Mouse (Mus musculus): Measurements from ENCODE around the gene Ide.
A peak's percentile ranks its signal among the peaks of the same experiment; 100 is the strongest.

DNA sequence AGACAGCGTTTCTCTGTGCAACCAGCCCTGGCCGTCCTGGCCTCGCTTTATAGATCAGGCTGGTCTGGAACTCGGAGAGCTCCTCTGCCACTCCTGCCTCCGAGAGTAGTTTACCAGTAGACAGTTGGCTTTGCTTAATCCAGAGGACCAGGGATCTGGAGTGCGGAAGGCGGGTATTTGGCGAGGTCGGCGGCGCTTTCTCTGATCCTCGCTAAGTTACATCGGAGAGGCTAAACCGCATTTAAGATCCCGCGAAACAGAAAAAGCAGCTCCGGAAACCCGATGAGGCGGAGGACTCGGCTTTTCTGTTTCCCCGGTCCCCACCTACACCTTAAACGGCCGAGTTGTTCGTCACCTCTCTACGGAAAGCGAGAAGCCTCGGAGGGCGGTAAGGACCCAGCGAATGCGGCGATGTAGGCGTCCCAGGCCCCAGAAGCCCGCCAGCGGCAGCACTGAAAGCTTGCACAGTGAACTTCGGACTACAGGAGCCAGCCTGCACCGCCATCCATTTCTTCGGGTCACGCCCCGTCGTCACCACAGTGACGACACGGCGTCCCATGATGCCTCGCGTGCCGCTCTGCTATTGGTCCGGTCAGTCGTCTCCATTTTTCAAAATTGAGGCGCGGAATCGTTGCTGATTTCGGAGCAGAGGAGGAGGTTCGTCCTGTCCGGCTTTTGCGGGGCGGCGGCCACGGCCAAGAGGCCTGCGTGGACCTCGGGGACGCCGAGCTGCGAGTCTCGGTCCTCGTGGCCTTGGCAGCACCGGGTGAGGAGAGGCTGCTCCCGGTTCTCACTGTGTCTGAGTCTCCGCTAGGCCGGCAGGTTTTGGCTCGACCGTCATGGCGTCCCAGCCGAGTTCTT lies 38.3 kb upstream of the Ide start, which contains the start of gene Kif11:
- TF ChIP-seq CTCF (IDR thresholded peaks at IDR 0.05; ENCODE audit: borderline replicate concordance, extremely low read depth, insufficient read depth, insufficient read length) (no peak), POLR2A (IDR thresholded peaks at IDR 0.05; ENCODE audit: borderline replicate concordance, extremely low read depth, insufficient read depth, insufficient read length, poor library complexity, severe bottlenecking) (peak; percentile 71; the same call in 1 of the 2 replicates)

All from brain, embryonic 14.5 days (tissue).